Mouse (Mus musculus) erythroblast, adult 5-6 weeks (primary cell): ENCODE data around the gene Tcf15. TPM values are rescaled to one million over a fixed set of nuclear protein-coding genes. Genes with fewer than 3 reads are reported as not detected.

Experiments used
- ATAC-seq: replicated peaks from 2 replicates; pipeline ENCODE4 v1.8.0; 2016; ENCODE audit warnings: moderate number of reproducible peaks, mild to moderate bottlenecking, moderate TSS enrichment, inconsistent platforms; ENCODE audit not compliant: poor library complexity, low FRiP score, severe bottlenecking
- total RNA-seq, 2 experiments: library from RNA; stranded (forward) in 1 of 2; stranded (reverse) in 1 of 2; fragments of 150-400 nt in 1 of 2; fragments of 200-764, 138-1000 nt in 1 of 2; gene quantifications; 2 replicates each; pipeline versions ENCODE4 v1.2.3 to v1.2.4; 2015 to 2017; ENCODE audit warnings: low replicate concordance in 2 of 2

Gene Tcf15
- total RNA-seq, 2 experiments from 2014 or later: not detected

- no peak for ATAC-seq
These were observed 24.0 kb upstream of the Tcf15 start for GRCm38 (mm10) chr2:152119228-152119865.

DNA sequence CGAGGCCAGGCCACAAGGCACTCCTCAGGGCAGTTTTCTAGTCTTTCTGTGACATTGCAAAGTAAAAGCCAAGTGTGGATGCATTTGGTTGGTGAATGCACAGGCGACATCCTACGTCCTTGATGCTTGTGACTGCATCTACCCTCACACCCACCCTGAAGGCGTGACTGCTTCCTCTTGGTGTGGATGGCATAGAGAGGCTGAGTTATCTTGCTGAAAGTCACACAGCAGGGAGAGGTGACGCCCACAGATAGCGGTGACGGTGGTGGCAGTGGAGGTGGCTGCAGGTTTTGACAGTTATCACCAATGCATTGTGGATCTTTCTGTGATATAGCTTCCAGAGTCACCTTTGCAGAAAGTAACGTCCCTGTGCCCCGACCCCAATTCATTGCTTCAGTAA lies 20.5 kb upstream of the Tcf15 start:
- ATAC-seq: peak; percentile 93

DNA sequence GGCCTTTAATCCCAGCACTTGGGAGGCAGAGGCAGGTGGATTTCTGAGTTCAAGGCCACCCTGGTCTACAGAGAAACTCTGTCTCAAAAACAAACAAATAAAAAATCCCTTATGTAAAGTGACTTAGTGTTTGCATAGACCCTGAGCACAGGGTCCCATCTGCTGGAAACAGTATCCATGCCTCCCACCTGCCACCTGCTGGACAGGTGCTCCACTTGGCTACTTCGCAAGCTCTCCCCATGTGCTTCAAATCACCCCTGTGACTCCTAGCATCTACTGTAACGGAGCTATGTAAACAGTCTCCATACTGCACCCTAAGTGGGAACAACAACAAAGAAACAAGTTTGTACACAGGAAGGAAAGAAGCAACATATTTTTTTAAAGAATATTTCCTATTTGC lies 14.8 kb upstream of the Tcf15 start:
- no peak for ATAC-seq

DNA sequence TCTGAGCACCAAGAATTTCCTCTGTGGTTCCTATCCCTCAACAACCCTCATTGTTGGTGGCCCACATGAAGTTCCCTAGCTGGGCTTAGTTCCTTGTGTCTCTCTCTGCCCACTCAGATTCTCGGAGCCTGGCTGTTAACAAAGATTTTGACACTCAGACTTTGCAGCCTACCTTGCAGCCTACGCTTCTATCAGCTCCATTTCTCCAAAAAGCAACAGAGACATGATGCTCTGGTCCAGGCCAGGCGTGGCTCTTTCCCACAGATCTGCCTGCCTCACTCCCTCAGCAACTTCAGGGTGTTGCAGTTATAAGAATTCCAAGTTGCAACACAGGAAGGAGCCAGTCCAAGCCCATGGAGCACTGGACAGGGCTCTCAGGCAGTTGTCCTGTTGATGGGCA lies 13.6 kb upstream of the Tcf15 start:
- ATAC-seq: no peak

DNA sequence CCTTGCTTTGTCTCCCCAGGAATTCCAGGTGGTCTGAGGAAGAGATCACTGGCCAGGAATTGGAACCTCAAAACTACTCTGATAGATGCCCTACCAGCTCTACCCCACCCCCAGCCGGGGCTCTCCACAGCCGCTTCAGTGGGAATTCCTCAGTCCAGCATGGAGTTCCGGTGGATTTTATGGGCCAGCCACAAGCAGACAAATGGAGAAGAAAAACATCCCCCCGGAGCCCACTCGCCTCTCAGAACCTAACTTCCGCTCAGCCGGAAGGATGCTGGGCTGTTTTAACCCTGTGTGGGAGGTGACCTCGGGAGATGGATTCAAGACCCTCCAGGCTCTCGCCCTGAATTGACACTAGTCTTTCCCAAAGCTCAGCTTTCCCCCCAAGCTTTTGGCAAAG lies 11.3 kb upstream of the Tcf15 start:
- ATAC-seq: no peak

GRCm38 (mm10) chr2:152132691-152133090 lies 10.7 kb upstream of the Tcf15 start:
- no peak for ATAC-seq

- ATAC-seq: no peak
These were observed 4.0 kb upstream of the Tcf15 start for GRCm38 (mm10) chr2:152139191-152139987.

DNA sequence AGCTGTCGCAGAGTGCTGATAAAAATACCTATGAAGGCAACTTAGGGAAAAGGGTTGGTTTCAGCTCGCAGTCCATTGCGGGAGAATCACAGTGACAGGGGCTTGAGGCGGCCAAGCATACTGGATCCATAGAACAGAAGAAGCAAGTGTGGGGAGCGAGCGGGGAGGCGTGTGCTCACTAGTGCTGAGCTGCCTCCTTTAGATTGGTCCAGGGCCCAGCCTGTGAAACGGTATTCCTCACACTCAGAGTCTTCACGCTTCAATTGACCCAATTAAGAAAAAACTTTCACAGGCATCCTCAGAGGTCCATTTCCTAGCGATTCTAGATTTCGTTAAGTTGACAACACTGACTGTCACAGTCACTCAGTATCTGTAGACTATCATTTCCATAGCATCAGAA lies 2.4 kb upstream of the Tcf15 start:
- no peak for ATAC-seq

DNA sequence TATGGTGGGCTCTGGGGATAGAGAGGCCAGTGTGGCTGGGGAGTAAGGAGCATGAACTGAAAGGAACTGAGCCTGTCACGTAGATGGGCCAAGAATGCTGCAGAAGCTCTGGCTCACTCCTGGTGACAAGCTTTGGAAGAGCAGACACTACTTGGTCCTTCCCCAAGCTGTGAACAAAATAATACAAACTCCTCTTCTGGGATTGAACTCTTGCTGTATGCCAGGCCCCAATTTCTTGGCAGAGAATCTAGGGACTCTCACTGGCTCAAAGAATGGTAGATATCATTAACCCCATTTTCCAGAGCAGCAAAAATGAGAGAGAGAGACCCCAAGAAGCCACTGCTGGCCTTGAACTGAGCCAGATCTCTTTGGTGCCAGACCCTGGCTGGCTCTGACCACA lies 1.9 kb upstream of the Tcf15 start:
- ATAC-seq: no peak

GRCm38 (mm10) chr2:152142046-152142445 lies 1.3 kb upstream of the Tcf15 start:
- ATAC-seq: 0 out of 2 replicates have a peak, but pooled peaks have one; percentile 22

GRCm38 (mm10) chr2:152142571-152142970 lies 790 bp upstream of the Tcf15 start:
- no peak for ATAC-seq

DNA sequence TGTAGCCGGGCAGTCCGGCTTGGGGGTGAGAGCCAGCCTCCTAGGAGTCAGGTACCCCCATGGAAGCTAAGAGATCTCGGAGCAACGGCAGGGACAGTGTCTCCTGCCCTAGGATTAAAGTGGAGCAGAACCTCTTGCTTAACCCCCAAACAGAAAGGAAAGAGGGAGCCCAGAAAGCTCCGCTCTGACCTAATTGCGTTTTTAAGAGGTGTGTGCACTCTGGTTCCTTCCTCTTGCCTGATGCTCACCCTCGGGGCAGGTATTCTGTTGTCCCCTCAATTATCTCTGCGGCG lies 743 bp downstream of the Tcf15 start:
- no peak for ATAC-seq

- no peak for ATAC-seq
These were observed 1.1 kb downstream of the Tcf15 start for GRCm38 (mm10) chr2:152144501-152144900.

- ATAC-seq: no peak
These were observed 2.4 kb downstream of the Tcf15 start for GRCm38 (mm10) chr2:152145711-152146110.

DNA sequence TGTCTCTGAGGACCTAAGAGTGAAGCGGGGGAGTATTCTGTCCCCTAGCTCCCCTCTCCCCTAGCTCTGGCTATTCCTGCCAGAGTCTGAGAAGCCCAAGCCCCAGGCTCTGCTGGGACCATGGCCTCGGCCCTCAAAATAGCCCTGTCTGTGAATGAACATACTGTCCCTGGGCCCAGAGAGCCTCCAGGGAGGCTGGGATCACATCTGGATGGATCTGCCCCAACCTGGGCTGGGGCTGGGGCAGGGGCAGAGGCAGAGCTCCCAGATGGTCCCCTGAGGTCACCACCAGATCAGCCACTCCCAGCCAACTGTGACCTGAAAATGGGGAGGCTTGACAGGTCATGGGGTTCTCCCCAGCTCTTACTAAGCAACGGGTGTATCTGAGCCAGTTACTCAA lies 3.7 kb downstream of the Tcf15 start:
- no peak for ATAC-seq

DNA sequence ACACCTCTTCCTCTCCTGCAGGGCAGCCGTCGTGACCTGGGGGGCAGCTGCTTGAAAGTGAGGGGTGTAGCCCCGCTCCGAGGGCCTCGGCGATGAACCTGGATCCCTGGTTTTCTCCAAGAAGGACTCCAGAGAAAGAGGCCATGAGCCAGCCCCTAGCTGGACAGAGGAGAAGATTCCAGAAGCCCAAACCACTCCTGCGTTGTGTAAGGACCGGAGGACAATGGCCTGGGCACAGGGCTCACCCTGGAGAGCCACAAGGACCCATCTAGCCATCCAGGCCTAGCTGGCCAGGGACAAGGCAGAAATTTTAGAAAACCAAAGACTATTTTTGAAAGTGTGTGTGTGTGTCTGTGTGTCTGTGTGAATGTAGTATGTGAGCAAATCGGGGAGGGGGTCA lies 5.3 kb downstream of the Tcf15 start:
- no peak for ATAC-seq

DNA sequence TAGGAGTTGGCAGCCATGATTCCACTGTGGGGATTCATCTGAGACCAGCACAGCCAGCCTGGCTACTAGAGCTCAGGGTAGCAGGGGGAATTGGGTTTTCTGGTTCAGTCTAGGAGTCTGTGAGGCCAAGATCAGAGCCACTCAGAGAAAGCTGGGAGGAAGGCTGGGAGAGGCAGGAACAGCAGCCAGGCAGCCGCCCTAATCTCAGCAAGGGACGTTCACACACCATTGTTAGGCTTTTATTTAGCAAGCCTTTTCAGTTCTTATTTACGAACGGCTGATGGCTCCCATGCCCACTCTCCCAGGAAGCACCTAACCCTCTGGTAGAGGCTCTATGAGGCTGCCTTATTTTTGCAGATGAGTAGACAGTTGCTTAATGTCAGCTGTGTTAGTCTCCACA lies 6.5 kb downstream of the Tcf15 start:
- no peak for ATAC-seq

GRCm38 (mm10) chr2:152150373-152150772 lies 7.0 kb downstream of the Tcf15 start:
- ATAC-seq: no peak

DNA sequence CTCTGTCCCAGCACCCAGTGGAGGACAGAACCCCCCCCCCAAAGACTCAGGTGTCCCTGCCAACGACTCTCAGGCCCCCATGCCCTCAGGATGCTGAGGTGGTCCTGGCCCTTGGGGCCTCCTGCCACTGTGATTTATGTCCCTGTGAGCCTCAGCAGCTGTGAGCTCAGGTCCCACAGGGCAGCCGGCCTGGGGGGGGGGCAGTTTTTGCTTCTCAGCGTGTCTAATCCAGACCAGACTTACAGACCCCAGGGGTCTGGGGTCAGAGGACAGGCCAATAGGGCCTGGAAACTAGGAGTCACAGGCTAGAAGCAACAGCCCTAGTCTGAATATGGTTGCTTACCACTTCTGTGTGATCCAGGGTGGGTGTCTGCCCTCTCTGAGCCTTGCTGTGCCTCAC lies 10.0 kb downstream of the Tcf15 start:
- no peak for ATAC-seq

GRCm38 (mm10) chr2:152155414-152156208 lies 12.2 kb downstream of the Tcf15 start:
- 0 out of 2 replicates have a peak, but pooled peaks have one; percentile 8 for ATAC-seq

DNA sequence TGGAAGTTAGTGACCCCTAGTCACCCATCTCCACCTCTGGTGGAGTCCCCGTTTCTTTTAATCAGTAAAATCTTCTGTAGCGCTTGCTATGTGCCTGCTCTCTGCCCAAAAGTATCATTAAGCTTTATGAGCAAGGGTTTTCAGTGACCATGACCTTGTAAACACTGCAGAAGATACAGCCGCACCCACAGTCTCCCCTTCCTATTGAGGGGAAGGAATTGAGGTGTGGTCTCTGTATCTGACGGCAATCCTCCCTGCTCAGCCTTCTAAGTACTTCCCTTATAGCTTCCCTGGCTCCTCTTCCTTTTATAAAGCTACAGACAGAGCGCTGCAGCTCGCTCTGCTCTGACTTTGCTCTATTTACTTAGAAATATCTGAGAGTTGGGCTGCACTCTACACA lies 13.1 kb downstream of the Tcf15 start:
- ATAC-seq: no peak
